Mouse (Mus musculus) embryonic stem cell, embryonic (primary cell): ENCODE data around the gene Pard6b.

ENCODE experiments used
- CTCF ChIA-PET, 4 experiments: fragments of 300-600 bp in 2 of 4; fragments of 350-600 bp in 2 of 4; sonication (Branson Sonifier 250); formaldehyde crosslinking; loops; one replicate each; lab custom pipeline; 2022; ENCODE audit warnings: inconsistent platforms in 2 of 4; lab: Charles Lee
- POLR2A ChIA-PET, 4 experiments: fragments of 300-600 bp in 2 of 4; fragments of 350-600 bp in 2 of 4; sonication (Branson Sonifier 250); formaldehyde crosslinking; loops; one replicate each; lab custom pipeline; 2022; ENCODE audit warnings: antibody characterized with exemption in 4 of 4, inconsistent platforms in 1 of 4; lab: Charles Lee

Gene Pard6b

DNA sequence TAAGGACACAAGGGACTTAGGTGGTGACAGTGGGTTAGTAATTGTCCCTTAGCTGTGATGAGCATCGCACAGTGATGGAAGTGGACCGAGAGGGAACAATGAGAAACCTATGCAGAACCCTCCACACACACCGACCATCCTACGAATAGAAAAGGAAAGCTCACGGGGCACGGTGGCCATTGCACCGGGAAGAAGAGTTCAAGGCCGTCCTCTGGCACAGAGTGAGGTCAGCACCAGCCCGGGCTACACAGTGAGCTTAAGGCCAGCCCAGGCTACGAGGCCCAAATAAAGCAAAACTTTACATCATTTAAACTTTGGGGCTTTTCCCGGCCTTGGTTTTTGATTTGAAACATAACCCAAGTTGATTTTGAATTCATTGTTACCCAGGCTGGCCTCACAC is 26.7 kb upstream of the Pard6b start:
- POLR2A ChIA-PET = interaction anchor here in 2 of 4 experiments (0.8 to 1.5 kb wide), 3 partner anchors 14 to 27 kb away, joined by 3 to 4 read pairs (median 3); no protein-coding TSS in a partner anchor
- CTCF ChIA-PET = no interaction called here

- CTCF ChIA-PET = interaction anchor here (0.7 to 4.2 kb wide), 8 partner anchors 10 to 505 kb away, joined by 3 to 27 read pairs (median 4); no protein-coding TSS in a partner anchor
- POLR2A ChIA-PET = interaction anchor here in 2 of 4 experiments (0.7 to 1.5 kb wide), 5 partner anchors 10 to 176 kb away, joined by 3 to 5 read pairs (median 3); no protein-coding TSS in a partner anchor
These were observed 24.7 kb upstream of the Pard6b start for GRCm38 (mm10) chr2:168055910-168056665.

DNA sequence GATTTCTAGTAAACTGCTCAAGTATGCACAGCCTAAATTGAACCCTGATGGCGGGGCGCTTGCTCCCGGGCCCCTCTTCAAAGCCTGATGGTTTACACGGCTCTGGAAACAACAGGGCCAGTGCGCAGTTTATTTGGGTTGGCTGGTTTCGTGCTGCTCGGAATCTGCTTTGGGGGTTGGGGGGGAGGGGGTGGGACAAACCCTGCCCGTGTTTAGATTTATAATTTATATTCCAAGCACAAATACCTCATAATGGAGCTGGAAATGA is 24.2 kb upstream of the Pard6b start:
- ChIA-PET POLR2A (interaction anchor here in 2 of 4 experiments (0.7 to 1.5 kb wide), 6 partner anchors 10 to 176 kb away, joined by 3 to 5 read pairs (median 4); no protein-coding TSS in a partner anchor), CTCF (interaction anchor here in 2 of 4 experiments (0.7 to 4.2 kb wide), 5 partner anchors 10 to 41 kb away, joined by 4 to 27 read pairs (median 5); no protein-coding TSS in a partner anchor)

DNA sequence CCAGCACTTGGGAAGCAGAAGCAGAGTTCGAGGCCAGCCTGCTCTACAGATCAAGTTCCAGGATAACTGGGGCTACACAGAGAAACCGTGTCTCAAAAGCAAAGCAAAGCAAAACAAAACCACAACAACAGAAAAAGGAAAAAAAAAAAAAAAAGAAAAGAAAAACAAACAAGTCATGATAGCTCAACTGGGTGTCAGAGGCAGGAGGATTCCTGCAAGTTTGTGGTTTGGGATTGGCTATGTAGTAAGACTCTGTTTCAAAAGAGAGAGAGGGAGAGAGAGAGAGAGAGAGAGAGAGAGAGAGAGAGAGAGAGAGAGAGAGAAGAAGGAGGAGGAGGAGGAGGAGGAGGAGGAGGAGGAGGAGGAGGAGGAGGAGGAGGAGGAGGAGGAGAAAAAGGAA is 22.9 kb upstream of the Pard6b start:
- ChIA-PET POLR2A (interaction anchor here in 2 of 4 experiments (0.7 to 2.1 kb wide), 7 partner anchors 11 to 175 kb away, joined by 3 to 8 read pairs (median 4); no protein-coding TSS in a partner anchor), CTCF (interaction anchor here in 3 of 4 experiments (0.6 to 4.2 kb wide), 7 partner anchors 9 to 175 kb away, joined by 3 to 27 read pairs (median 3); no protein-coding TSS in a partner anchor)

DNA sequence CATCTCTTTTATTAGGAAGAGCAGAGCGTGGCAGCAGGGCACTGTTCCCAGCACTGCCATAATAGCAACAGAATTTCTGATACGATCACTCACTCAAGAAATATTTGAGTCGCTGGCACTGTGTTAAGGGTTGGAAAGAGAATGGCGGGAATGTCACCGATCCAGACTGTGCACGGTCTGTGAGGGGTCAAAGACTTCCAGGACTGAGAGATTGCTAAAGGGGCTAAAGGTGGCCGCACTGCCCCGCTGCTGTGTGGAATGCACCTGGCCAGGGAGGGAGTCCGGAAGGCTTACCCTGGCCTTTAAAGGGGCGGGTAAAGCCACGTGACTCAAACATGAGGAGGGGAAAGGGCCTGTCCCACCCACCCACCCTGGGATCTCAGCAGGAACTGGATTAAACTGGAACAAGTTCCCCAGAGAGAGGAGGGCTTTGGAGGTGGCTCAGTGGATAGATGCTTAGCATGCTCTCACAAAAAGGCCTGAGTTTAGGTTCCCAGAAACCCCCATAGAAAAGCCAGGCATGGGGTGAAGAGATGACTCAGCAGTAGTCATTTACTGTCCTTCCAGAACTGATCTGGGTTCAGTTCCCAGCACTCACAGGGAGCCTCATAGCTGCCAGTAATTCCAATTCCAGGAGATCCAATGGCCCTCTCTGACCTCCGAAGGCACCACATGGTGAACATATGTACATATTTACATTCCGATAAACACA is 22.2 kb upstream of the Pard6b start:
- CTCF ChIA-PET = interaction anchor here (0.5 to 4.2 kb wide), 59 partner anchors 8 to 379 kb away, joined by 3 to 27 read pairs (median 3); partner anchors contain the start of genes Pard6b (in 3 of the 4) and Adnp (in 1 of the 4)
- POLR2A ChIA-PET = interaction anchor here in 3 of 4 experiments (0.6 to 2.1 kb wide), 15 partner anchors 8 to 466 kb away, joined by 3 to 10 read pairs (median 4); partner anchors contain the start of gene Pard6b (in 1 of the 3)

DNA sequence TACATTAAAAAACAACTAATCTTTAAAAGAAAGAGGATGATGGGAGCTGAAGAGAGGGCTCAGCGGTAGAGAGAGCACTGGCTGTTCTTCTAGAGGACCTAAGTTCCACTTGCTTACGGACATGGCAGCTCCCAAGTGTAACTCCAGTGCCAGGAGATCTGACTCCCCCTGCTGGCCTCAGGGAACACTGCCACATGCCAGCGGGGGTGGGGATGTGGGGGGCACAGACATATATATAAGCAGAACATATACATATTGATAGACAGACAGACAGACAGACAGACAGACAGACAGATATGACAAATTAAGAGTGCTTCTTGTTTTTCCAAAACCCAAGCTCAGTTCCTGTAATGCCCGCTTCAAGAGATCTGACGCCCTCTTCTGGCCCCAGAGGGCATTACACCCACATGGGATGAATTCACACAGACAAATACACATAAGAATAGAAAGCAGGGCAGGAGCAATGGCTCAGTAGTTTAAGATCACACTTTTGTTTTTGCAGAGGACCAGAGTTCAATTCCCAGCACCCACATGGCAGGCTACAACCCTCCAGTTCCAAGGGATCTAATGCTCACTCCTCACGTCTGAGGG is 21.5 kb upstream of the Pard6b start:
- POLR2A ChIA-PET = interaction anchor here in 3 of 4 experiments (0.7 to 2.1 kb wide), 13 partner anchors 8 to 466 kb away, joined by 3 to 10 read pairs (median 4); partner anchors contain the start of gene Pard6b (in 1 of the 3)

GRCm38 (mm10) chr2:168063712-168064111 is 17.1 kb upstream of the Pard6b start:
- POLR2A ChIA-PET = no interaction called here
- CTCF ChIA-PET = interaction anchor here in 1 of 4 experiments (0.5 kb wide), 1 partner anchor 15 kb away, joined by 4 read pairs; no protein-coding TSS in a partner anchor

More for the DNA sequence above, 21.5 kb upstream of the Pard6b start:
- CTCF ChIA-PET = interaction anchor here (0.5 to 4.2 kb wide), 58 partner anchors 8 to 379 kb away, joined by 3 to 27 read pairs (median 3); partner anchors contain the start of genes Pard6b (in 3 of the 4) and Adnp (in 1 of the 4)

- CTCF ChIA-PET = interaction anchor here in 2 of 4 experiments (0.5 to 0.6 kb wide), 2 partner anchors 15 to 1300 kb away, joined by 4 to 7 read pairs; no protein-coding TSS in a partner anchor
- POLR2A ChIA-PET = interaction anchor here in 1 of 4 experiments (2.0 to 2.4 kb wide), 2 partner anchors 14 to 16 kb away, joined by 6 to 14 read pairs; partner anchors contain the start of gene Pard6b
These were observed 15.3 kb upstream of the Pard6b start for GRCm38 (mm10) chr2:168065511-168065910.

DNA sequence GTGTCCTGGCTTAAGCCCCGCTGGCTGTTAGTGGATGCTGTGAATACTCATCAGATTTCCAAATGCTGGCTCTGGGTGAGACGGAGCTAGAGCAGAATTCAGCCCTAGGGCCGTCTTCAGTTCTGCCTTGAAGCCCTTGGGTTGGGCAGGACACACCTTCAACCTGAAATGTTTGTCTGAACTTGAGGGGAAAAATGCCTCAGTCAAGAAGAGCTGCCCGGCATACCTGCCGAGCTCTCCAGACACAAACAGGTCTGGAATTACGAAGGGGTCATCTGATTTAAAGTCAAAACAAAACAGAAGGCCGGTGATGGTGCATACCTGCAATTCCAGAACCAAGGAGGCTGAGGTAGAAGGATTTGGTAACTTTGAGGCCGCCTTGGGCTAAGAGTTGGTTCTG is 14.0 kb upstream of the Pard6b start:
- CTCF ChIA-PET = interaction anchor here in 3 of 4 experiments (0.5 to 1.7 kb wide), 10 partner anchors 8 to 172 kb away, joined by 3 to 8 read pairs (median 4); no protein-coding TSS in a partner anchor

GRCm38 (mm10) chr2:168070425-168070824 is 10.4 kb upstream of the Pard6b start:
- ChIA-PET POLR2A (interaction anchor here in 1 of 4 experiments (1.2 to 2.0 kb wide), 3 partner anchors 9 to 26 kb away, joined by 3 to 7 read pairs (median 6); no protein-coding TSS in a partner anchor), CTCF (interaction anchor here in 3 of 4 experiments (0.6 to 1.6 kb wide), 6 partner anchors 11 to 1733 kb away, joined by 3 to 5 read pairs (median 4); no protein-coding TSS in a partner anchor)

More for the DNA sequence above, 14.0 kb upstream of the Pard6b start:
- POLR2A ChIA-PET = interaction anchor here in 3 of 4 experiments (0.5 to 2.4 kb wide), 13 partner anchors 10 to 573 kb away, joined by 3 to 14 read pairs (median 4); partner anchors contain the start of genes Adnp (in 1 of the 3) and Pard6b (in 1 of the 3)

DNA sequence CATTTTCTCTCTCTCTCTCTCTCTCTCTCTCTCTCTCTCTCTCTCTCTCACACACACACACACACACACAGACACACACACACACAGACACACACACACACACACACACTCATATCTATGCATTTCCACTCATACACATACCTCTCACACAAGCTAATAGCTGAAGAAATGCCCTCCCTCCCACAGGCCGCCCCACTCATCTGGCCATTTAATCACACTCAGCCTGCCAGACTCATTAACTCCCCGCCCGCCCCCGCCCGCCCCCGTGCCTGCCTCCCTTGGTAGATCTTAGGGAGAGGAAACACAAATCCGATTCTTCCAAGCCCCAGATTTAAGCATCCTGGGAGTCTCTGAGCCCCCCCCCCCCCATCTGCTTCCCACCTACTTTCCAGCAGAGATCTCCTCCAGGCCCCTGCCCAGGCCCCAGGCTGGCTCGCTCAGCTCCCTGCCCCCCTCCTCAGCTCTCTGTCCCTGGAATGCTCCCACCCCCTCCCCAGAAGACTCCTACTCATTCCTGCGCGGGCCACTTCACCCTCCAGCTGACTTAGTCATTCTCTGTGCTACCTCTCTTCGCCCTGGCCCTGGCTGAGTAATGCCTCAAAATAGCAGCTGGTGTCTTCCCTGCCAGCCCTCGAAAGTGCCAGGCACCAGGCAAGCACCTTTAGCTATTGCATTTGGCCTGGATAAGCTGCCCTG is 8.2 kb upstream of the Pard6b start:
- POLR2A ChIA-PET = interaction anchor here in 2 of 4 experiments (0.6 to 2.0 kb wide), 9 partner anchors 9 to 655 kb away, joined by 3 to 6 read pairs (median 3); partner anchors contain the start of gene Adnp (in 1 of the 2)

GRCm38 (mm10) chr2:168073722-168074121 is 7.1 kb upstream of the Pard6b start:
- POLR2A ChIA-PET = interaction anchor here in 2 of 4 experiments (0.6 to 1.8 kb wide), 9 partner anchors 9 to 546 kb away, joined by 3 to 6 read pairs (median 4); partner anchors contain the start of gene Adnp (in 1 of the 2)
- CTCF ChIA-PET = interaction anchor here in 2 of 4 experiments (1.0 to 1.1 kb wide), 3 partner anchors 10 to 22 kb away, joined by 3 read pairs; no protein-coding TSS in a partner anchor

More for the DNA sequence above, 8.2 kb upstream of the Pard6b start:
- CTCF ChIA-PET = interaction anchor here (0.5 to 1.2 kb wide), 6 partner anchors 14 to 185 kb away, joined by 3 to 10 read pairs (median 4); no protein-coding TSS in a partner anchor

GRCm38 (mm10) chr2:168074457-168074856 is 6.3 kb upstream of the Pard6b start:
- CTCF ChIA-PET = interaction anchor here in 3 of 4 experiments (1.0 to 1.1 kb wide), 3 partner anchors 10 to 17 kb away, joined by 3 read pairs; no protein-coding TSS in a partner anchor
- POLR2A ChIA-PET = interaction anchor here in 1 of 4 experiments (0.6 to 1.8 kb wide), 7 partner anchors 8 to 330 kb away, joined by 3 to 6 read pairs (median 4); no protein-coding TSS in a partner anchor

DNA sequence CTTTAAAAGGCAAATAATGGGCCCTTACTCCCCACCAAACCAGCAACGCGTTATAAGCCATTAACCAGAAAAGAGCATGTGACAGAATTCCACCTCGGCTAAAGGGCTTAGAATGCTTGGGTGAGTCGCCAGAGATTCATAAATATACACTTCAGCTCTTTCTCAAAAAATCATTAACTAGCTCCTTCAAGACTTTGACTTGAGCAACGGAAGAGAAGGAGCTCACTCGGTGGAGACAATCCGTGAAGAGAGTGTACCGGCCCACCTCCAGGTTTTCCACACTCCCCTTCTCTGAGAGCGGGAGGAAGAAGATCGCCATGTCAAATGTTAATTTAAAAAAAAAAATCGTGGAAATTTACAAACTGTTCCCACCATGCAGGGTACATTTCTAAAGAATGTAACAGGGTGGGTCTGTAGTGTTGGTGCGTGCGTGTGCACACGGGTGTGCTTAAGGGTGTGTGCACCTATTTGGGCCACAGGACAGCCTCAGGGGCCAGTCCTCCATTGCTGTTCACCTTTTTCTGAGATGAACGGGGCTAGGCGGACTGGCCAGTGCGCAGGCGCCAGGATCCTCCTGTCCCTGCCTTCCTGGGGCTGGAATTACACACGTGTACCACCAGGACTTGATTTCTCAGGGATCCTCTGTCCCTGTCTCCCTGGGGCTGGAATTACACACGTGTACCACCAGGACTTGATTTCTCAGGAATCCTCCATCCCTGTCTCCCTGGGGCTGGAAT is 3.8 kb upstream of the Pard6b start:
- CTCF ChIA-PET = interaction anchor here in 3 of 4 experiments (0.6 to 1.2 kb wide), 3 partner anchors 21 to 822 kb away, joined by 3 to 4 read pairs (median 3); no protein-coding TSS in a partner anchor
- POLR2A ChIA-PET = interaction anchor here in 2 of 4 experiments (0.8 to 3.7 kb wide), 8 partner anchors 10 to 80 kb away, joined by 3 to 14 read pairs (median 3); no protein-coding TSS in a partner anchor
